Mouse (Mus musculus) adipocyte (in vitro differentiated cells): ENCODE results near the gene Fmnl2.
A peak's percentile ranks its signal among the peaks of the same experiment; 100 is the strongest.

ENCODE experiments used
- DNase-seq: peaks from one replicate; pipeline ENCODE4 v3.0.0-alpha.2; 2016; ENCODE audit warnings: low spot score

Gene Fmnl2

GRCm38 (mm10) chr2:52864635-52865034, 7.0 kb downstream of the Fmnl2 start:
- no peak for DNase-seq

DNA sequence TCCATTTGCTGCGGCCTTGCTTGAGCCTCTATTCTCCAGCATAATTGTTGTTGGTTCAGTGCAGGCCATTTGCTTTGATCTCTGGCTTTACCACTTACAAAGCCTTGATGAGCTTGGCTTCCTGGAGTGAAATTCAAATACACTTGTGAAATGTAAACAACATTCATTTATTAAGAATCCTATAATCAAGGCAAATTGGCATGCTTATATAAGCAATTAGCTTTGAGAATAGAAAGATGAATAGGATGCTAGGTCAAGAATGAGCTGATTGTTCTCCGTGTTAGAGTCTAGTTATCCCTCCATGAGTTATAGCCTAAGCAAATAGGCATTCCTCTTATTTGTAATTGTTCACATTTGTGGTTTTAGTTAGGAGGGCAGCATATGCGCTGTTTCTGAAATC, 8.5 kb downstream of the Fmnl2 start:
- no peak for DNase-seq

- DNase-seq: no peak
Observed at GRCm38 (mm10) chr2:52867781-52868180, 10.1 kb downstream of the Fmnl2 start.

- no peak for DNase-seq
Observed at GRCm38 (mm10) chr2:52868181-52868580, 10.5 kb downstream of the Fmnl2 start.

DNA sequence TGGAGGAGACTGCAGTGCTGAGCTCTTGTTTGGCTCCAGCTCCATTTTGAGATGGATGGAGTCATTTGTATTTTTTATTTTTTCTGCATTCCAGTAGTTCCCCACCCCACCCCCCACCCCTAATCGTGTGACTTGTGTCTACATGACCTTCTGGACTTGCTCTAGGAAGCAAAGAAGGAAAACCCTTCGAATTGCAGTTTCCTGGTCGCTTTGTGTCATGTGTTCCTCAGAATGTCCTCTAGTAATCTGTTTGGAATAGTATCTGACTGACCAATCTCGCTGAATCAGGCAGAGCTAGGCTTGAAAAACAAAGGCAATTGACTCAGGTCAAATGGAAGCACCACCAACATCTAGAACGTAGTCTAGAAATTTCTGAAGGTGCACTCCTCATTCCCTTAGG, 15.0 kb downstream of the Fmnl2 start:
- no peak for DNase-seq

- peak; percentile 46 for DNase-seq
Observed at GRCm38 (mm10) chr2:52873276-52874063, 15.8 kb downstream of the Fmnl2 start.

- DNase-seq: peak; percentile 52
Observed at GRCm38 (mm10) chr2:52874721-52875120, 17.1 kb downstream of the Fmnl2 start.

GRCm38 (mm10) chr2:52875801-52876200, 18.1 kb downstream of the Fmnl2 start:
- DNase-seq: no peak

GRCm38 (mm10) chr2:52883401-52883800, 25.7 kb downstream of the Fmnl2 start:
- DNase-seq: no peak

- peak; percentile 42 for DNase-seq
Observed at GRCm38 (mm10) chr2:52884082-52884481, 26.4 kb downstream of the Fmnl2 start.

DNA sequence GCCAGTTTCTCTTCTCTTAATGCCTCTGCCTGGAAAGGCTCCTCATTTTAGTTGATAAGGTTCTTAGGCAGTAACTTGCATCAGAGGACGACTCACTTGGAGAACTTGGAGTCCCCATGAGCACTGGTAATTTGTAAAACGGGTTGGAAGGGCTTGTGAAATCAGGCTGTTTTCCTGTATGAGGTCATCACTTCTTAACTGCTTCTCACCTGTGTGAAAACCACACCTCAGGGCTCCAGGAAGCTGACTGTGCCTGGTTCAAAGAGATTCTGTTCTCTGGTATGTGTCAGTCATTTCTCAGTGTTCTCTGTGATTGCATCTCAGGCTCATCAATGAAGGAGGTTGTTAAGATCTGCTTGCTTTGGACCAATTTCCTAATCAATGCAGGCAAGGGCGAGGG, 27.4 kb downstream of the Fmnl2 start:
- no peak for DNase-seq

DNA sequence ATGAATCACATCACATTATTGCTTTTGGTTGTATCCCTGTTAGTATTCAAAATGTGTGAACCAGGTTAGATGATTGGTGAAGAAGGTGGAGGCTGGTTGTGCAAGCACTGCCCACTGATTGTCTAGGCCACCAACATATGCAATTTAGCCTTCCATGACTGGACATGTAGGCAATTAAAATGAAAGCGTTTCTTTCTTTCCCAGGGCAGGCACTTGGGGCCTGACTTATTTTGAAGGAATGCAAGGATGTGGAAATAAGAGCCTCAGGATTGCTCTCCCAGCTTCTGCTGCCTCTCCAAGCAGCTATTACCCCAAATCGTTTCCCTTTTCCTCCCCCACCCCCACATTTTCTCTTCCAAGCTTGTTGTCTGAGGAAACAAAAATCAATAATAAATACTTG, 29.6 kb downstream of the Fmnl2 start:
- no peak for DNase-seq

- DNase-seq: no peak
Observed at GRCm38 (mm10) chr2:52891115-52891514, 33.5 kb downstream of the Fmnl2 start.

DNA sequence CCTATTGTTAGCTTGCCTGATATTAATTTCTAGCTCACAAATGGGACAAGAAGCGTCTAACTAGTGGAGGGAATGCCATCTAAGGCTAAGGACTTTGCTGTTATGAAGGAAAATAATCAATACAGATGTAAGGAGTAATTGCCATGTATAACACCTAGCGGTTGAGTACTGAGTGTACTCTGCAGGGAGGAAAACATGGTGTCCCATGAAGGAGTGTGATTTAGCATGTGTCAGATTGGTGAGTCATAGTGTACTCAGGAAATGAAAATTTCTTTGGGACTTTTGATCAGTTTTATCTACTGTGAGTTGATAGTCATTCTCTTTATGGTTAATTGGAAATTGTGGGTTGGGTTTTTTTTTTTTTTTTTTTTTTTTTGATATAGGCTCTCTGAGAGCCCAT, 34.1 kb downstream of the Fmnl2 start:
- no peak for DNase-seq

GRCm38 (mm10) chr2:52894983-52895621, 37.4 kb downstream of the Fmnl2 start:
- DNase-seq: peak; percentile 95

DNA sequence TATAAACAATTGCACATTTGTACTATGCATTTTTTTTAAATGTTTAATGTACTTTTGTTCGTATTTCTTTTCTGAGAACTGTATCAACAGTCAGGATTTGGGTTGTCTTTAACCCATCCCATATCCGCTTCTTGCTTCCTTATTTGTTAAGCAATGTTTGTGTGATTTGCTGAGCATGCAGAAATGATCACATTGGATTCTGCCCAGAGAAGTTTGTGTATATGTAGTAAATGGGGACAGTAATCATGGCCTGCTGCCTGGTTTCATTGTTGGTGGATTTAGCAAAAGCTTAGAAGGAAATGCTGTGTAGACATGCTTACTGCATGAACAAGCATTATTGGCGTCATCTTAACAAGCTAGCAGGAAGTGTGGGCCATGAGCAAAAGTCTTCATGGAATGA, 39.3 kb downstream of the Fmnl2 start:
- DNase-seq: peak; percentile 43

DNA sequence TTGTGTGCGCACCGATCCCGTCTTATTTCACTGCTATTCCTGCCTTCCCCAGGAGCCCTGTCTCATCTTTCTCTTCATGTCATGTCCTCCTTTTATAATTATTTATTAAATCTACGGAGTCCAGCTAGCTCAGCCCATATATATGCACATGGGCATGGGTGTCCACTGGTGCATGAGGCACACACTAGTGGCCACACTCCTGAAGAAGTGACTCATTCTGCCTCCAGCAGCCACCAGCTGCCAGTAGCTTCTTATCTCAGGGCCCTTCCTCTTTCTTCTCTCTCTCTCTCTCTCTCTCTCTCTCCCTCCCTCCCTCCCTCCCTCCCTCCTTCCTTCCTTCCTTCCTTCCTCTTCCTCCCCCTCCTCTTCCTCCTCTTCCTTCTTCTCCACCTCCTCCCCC, 43.1 kb downstream of the Fmnl2 start:
- no peak for DNase-seq

GRCm38 (mm10) chr2:52901300-52902013, 43.8 kb downstream of the Fmnl2 start:
- DNase-seq: no peak

DNA sequence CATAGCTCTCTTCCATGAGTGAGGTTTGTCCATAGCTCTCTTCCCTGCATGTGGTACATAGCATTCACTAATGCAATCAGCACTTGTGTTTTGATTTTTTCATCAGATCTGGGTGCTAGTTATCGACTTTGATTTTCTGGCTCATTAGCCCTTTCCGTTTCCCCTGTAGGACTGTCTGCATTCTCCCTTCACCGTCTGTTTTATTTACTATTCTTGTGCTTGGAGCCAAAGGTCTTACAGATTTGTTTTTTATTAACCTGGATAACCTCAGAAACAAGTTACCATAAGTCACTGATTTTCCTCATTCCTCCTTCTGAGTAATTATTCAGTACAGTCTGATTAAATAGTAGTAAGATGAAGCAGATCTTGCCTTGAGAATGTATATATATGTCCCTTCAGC, 44.8 kb downstream of the Fmnl2 start:
- DNase-seq: no peak

DNA sequence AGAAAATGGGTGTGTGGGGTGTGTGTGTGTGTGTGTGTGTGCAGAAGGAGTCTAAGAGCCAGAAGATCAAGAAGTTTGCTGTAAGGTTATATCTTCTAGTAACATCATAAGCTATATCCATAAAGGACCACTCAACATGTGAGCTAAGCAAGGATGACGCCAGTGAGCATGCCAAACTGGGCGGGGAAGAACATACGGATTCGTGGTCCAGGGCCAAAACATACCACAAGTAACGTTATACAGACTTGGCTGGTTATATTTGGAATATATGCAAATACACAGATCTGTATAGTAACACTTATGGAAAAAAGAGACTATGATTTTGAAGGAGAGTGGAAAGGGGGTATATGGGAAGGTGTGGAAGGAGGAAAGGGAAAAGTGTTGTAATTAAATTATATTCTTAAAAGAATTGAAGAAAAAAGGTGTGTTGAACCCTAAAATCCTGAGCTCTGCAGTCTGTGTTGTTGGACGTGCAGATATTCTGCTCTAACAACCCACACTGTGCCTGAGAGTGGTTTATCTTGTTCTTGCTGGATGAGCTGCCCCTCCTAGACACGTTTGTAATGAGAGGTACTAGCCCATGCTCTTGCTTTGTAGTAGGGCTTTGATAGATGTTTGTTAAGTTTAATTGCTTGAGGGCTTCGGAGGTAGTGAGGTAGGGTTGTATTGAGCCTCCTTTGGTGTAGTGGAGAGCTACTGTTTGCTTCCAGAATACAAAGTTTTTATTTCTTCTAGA, 45.7 kb downstream of the Fmnl2 start:
- no peak for DNase-seq

GRCm38 (mm10) chr2:52904526-52904925, 46.9 kb downstream of the Fmnl2 start:
- DNase-seq: no peak

DNA sequence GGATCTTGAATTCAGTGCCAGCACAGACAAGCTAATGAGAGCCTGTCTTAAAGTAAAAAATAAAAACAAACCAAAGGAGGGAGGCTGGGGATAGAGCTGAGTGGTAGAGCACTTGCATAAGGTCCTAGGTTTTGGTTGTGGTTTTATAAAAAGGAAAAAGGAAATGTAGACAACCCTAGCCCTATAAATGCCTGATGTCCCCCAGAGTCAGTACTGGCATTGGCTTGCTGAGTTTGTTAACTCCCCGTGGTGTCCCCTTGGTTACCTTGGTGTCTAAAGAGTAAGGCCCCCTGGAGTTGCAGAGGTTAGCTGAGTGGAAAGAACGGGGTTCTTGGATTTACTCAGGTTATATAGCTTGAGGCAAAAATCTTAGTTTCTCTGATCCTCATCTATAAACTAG, 55.7 kb downstream of the Fmnl2 start:
- no peak for DNase-seq
